In the genomic region with DNA sequence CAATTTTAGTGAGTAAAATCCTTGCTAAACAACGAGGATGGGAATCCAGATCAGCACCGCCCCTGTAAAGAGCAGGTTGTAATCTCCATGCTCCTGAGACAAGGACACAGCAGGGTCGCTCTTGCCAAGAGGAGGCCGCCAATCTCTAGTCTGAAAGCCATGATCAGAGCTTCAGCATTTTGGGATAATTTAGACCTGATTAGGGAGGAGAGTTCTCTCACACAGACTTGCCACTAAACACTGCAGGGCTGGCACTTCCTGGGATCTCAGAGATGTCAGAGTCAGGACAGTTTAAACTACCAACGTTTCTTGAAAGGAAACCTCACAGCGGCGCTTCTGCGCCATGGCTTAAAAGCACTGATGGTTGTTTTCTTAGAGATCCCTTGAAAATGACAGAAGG, we compare ENCODE assay signal across 10 mouse cellular contexts. TPM values are rescaled to one million over a fixed set of nuclear protein-coding genes. Genes with fewer than 3 reads are reported as not detected.
DNase-seq lines count a peak whose midpoint lies in the region; ATAC-seq and TF ChIP-seq lines count a peak whose summit lies in the region.
"Had no signal": no experiment of that assay in that cellular context is flagged by ENCODE, and none has a peak within 500 bp of the region (broad histone marks: within the 10 kb centered on the region; RNA-seq: fewer than 3 reads in every experiment).

No protein-coding gene starts in this region.

- no peak for DNase-seq in layer of hippocampus, adult 2 months (ENCODE audit: low spot score in 2 of 2)
- no peak for DNase-seq in layer of hippocampus, adult 18-20 months (ENCODE audit: low spot score in 2 of 2)
- peak; percentile 58 for DNase-seq in forebrain, embryonic 11.5 days (ENCODE audit: low spot score)
- no peak for DNase-seq in layer of hippocampus, postnatal 25 days (ENCODE audit: extremely low spot score in 1 of 2, low spot score in 1 of 2)
- no peak for DNase-seq in left cerebral cortex, postnatal 10 days (ENCODE audit: extremely low spot score in 1 of 2, low spot score in 2 of 2)
- DNase-seq in Muller cell, postnatal 12 days (ENCODE audit: inconsistent ontology term): no peak
- DNase-seq: layer of hippocampus, adult 9-11 months had no signal

- ATAC-seq in forebrain, embryonic 11.5 days (replicated peaks; ENCODE audit: low FRiP score): no peak
- ATAC-seq in hindbrain, embryonic 15.5 days (ENCODE audit: low FRiP score, low read depth): no peak
- ATAC-seq in midbrain, embryonic 16.5 days: no peak

- no peak for TF ChIP-seq CTCF in layer of hippocampus, adult 2 months (conservative IDR thresholded peaks at IDR 0.05)

- H3K36me3 ChIP-seq in forebrain, embryonic 11.5 days (ENCODE audit: control insufficient read depth, insufficient read depth, low read length): no peaks in the 10 kb centered on the region; the same call in 1 of the 2 replicates
- no peaks in the 10 kb centered on the region for H3K36me3 ChIP-seq in hindbrain, embryonic 15.5 days
- H3K36me3 ChIP-seq in midbrain, embryonic 16.5 days (ENCODE audit: control insufficient read depth, insufficient read depth, low read length): no peaks in the 10 kb centered on the region

- H3K4me1 ChIP-seq in forebrain, embryonic 11.5 days (replicated peaks; ENCODE audit: control insufficient read depth, insufficient read depth, low read length): peaks cover 17% of the 10 kb centered on the region
- peaks cover 74% of the 10 kb centered on the region for H3K4me1 ChIP-seq in hindbrain, embryonic 15.5 days (replicated peaks)
- peaks cover 50% of the 10 kb centered on the region for H3K4me1 ChIP-seq in midbrain, embryonic 16.5 days (ENCODE audit: control insufficient read depth, insufficient read depth, low read length)

- WGBS in forebrain, embryonic 11.5 days: 30% methylated on average over 8 of the region's 8 CpGs
- WGBS in hindbrain, embryonic 15.5 days: 43% methylated on average over 8 of the region's 8 CpGs
- WGBS in midbrain, embryonic 16.5 days: 22% methylated on average over 8 of the region's 8 CpGs

- no peak overlapping the region for H3K4me2 ChIP-seq in forebrain, embryonic 11.5 days (ENCODE audit: low read depth, low read length, severe bottlenecking)
- H3K4me2 ChIP-seq in hindbrain, embryonic 15.5 days: no peak overlapping the region
- peak overlapping the region; percentile 23; the same call in 1 of the 2 replicates for H3K4me2 ChIP-seq in midbrain, embryonic 16.5 days (ENCODE audit: low read length)

- intact Hi-C loops in left cerebral cortex, postnatal 10 days (cut with DNase I): no loop called here

- H3K27me3 ChIP-seq in forebrain, embryonic 11.5 days (ENCODE audit: control insufficient read depth, insufficient read depth, low read length): no peaks in the 10 kb centered on the region
- no peaks in the 10 kb centered on the region for H3K27me3 ChIP-seq in hindbrain, embryonic 15.5 days
- no peaks in the 10 kb centered on the region for H3K27me3 ChIP-seq in midbrain, embryonic 16.5 days (ENCODE audit: control insufficient read depth, insufficient read depth, low read depth, low read length)
- H3K27me3 ChIP-seq: Patski had no signal

- no peak overlapping the region; the same call in 1 of the 2 replicates for H3K4me3 ChIP-seq in layer of hippocampus, adult 2 months
- no peak overlapping the region for H3K4me3 ChIP-seq in forebrain, embryonic 11.5 days (ENCODE audit: low read depth, low read length)
- no peak overlapping the region for H3K4me3 ChIP-seq in hindbrain, embryonic 15.5 days
- no peak overlapping the region for H3K4me3 ChIP-seq in midbrain, embryonic 16.5 days (ENCODE audit: low read depth, low read length)

- H3K9ac ChIP-seq in forebrain, embryonic 11.5 days (ENCODE audit: low read length): no peak overlapping the region
- peak overlapping the region; percentile 20; the same call in 1 of the 2 replicates for H3K9ac ChIP-seq in hindbrain, embryonic 15.5 days
- peak overlapping the region; percentile 42 for H3K9ac ChIP-seq in midbrain, embryonic 16.5 days (ENCODE audit: low read depth, low read length)

- H3K9me3 ChIP-seq in forebrain, embryonic 11.5 days (ENCODE audit: control insufficient read depth, low read length): no peaks in the 10 kb centered on the region
- no peaks in the 10 kb centered on the region for H3K9me3 ChIP-seq in hindbrain, embryonic 15.5 days
- no peaks in the 10 kb centered on the region for H3K9me3 ChIP-seq in midbrain, embryonic 16.5 days (replicated peaks; ENCODE audit: control insufficient read depth, low read length, poor library complexity, severe bottlenecking)

- H3K27ac ChIP-seq in layer of hippocampus, adult 2 months: peak overlapping the region; percentile 90
- peak overlapping the region; percentile 62 for H3K27ac ChIP-seq in forebrain, embryonic 11.5 days (ENCODE audit: low read depth, low read length)
- H3K27ac ChIP-seq in hindbrain, embryonic 15.5 days (replicated peaks): peak overlapping the region; percentile 81
- peak overlapping the region; percentile 62 for H3K27ac ChIP-seq in midbrain, embryonic 16.5 days (ENCODE audit: low read length)

RNA-seq across cellular contexts. Expression of a gene that starts 32.4 kb away (rescaled TPM):
- total RNA-seq in layer of hippocampus, adult 2 months (2021): 100 to 1,000 TPM; 173 to 186 TPM
- 100 to 1,000 TPM; 148 to 149 TPM for total RNA-seq in layer of hippocampus, adult 18-20 months (2021)
- polyA plus RNA-seq in forebrain, embryonic 11.5 days (2014; fragmentation: Nextera tagmentation; extraction: Ambion mirVana): 54.3 and 61.5 TPM in 2 replicates
- 71.8 and 79.2 TPM in 2 replicates for polyA plus RNA-seq in hindbrain, embryonic 15.5 days (2015; fragmentation: Nextera tagmentation; extraction: Ambion mirVana)
- polyA plus RNA-seq in midbrain, embryonic 16.5 days (2015; fragmentation: Nextera tagmentation; extraction: Ambion mirVana): 78.7 and 87.3 TPM in 2 replicates
- 100 to 1,000 TPM; 140 to 173 TPM for total RNA-seq in layer of hippocampus, postnatal 25 days (2021)
- total RNA-seq in left cerebral cortex, postnatal 10 days (2021): 100 to 1,000 TPM; 101 to 104 TPM
